Mouse (Mus musculus): ENCODE data around the gene Plekha5. TPM values are rescaled to one million over a fixed set of nuclear protein-coding genes. Genes with fewer than 3 reads are reported as not detected.

Plekha5 gene
- polyA plus RNA-seq, 1 experiment from 2014 or later: 26.1 TPM

GRCm38 (mm10) chr6:140546095-140546494 is 122.2 kb downstream of the Plekha5 start:
- H3K4me1 ChIP-seq (ENCODE audit: control insufficient read depth in 2 of 2, insufficient read depth in 2 of 2, low read length in 2 of 2): peaks cover 22 to 37% of the 10 kb centered on the region in 2 experiments
- H3K9ac ChIP-seq (ENCODE audit: low read length): peak overlapping the region; percentile 57
- no peaks in the 10 kb centered on the region for H3K9me3 ChIP-seq (ENCODE audit: control insufficient read depth, low read length)
- H3K27me3 ChIP-seq (ENCODE audit: control insufficient read depth, insufficient read depth, low read length): no peaks in the 10 kb centered on the region
- WGBS: 61% methylated on average over 8 of the region's 8 CpGs
- peak overlapping the region in 1 of 2 experiments; percentile 12; a peak in 1 of 4 replicates for H3K4me3 ChIP-seq (ENCODE audit: control insufficient read depth in 1 of 2, insufficient read depth in 1 of 2, low read depth in 1 of 2, low read length in 2 of 2)
- peak; percentile 27; the same call in 1 of the 2 replicates for ATAC-seq (ENCODE audit: insufficient number of reproducible peaks, insufficient read depth, low FRiP score, low read depth)
- peaks cover 31% of the 10 kb centered on the region for H3K36me3 ChIP-seq (ENCODE audit: control insufficient read depth, insufficient read depth, low read length)
- H3K27ac ChIP-seq (replicated peaks in 1 of 2; ENCODE audit: control insufficient read depth in 1 of 2, insufficient read depth in 1 of 2, low read depth in 2 of 2, low read length in 2 of 2): peak overlapping the region; percentile 42 to 82
- H3K4me2 ChIP-seq (ENCODE audit: low read length): peak overlapping the region; percentile 55

GRCm38 (mm10) chr6:140546648-140547201 is 122.9 kb downstream of the Plekha5 start:
- H3K4me1 ChIP-seq (ENCODE audit: control insufficient read depth in 2 of 2, insufficient read depth in 2 of 2, low read length in 2 of 2): peaks cover 22 to 37% of the 10 kb centered on the region in 2 experiments
- no peak for ATAC-seq (ENCODE audit: insufficient number of reproducible peaks, insufficient read depth, low FRiP score, low read depth)
- H3K9me3 ChIP-seq (ENCODE audit: control insufficient read depth, low read length): no peaks in the 10 kb centered on the region
- H3K4me2 ChIP-seq (ENCODE audit: low read length): peak overlapping the region; percentile 55
- H3K36me3 ChIP-seq (ENCODE audit: control insufficient read depth, insufficient read depth, low read length): peaks cover 37% of the 10 kb centered on the region
- H3K27me3 ChIP-seq (ENCODE audit: control insufficient read depth, insufficient read depth, low read length): no peaks in the 10 kb centered on the region
- peak overlapping the region in 1 of 2 experiments; percentile 12; a peak in 2 of 4 replicates for H3K4me3 ChIP-seq (ENCODE audit: control insufficient read depth in 1 of 2, insufficient read depth in 1 of 2, low read depth in 1 of 2, low read length in 2 of 2)
- peak overlapping the region; percentile 57 for H3K9ac ChIP-seq (ENCODE audit: low read length)
- 8% methylated on average over 12 of the region's 12 CpGs for WGBS
- H3K27ac ChIP-seq (replicated peaks in 1 of 2; ENCODE audit: control insufficient read depth in 1 of 2, insufficient read depth in 1 of 2, low read depth in 2 of 2, low read length in 2 of 2): peak overlapping the region; percentile 42 to 82

- peak overlapping the region; percentile 42 to 82; a peak in 3 of 4 replicates for H3K27ac ChIP-seq (replicated peaks in 1 of 2; ENCODE audit: control insufficient read depth in 1 of 2, insufficient read depth in 1 of 2, low read depth in 2 of 2, low read length in 2 of 2)
- H3K36me3 ChIP-seq (ENCODE audit: control insufficient read depth, insufficient read depth, low read length): peaks cover 44% of the 10 kb centered on the region
- H3K27me3 ChIP-seq (ENCODE audit: control insufficient read depth, insufficient read depth, low read length): no peaks in the 10 kb centered on the region
- 45% methylated on average over 11 of the region's 11 CpGs for WGBS
- peak overlapping the region; percentile 55 for H3K4me2 ChIP-seq (ENCODE audit: low read length)
- no peak for ATAC-seq (ENCODE audit: insufficient number of reproducible peaks, insufficient read depth, low FRiP score, low read depth)
- H3K9ac ChIP-seq (ENCODE audit: low read length): peak overlapping the region; percentile 57
- H3K4me3 ChIP-seq (ENCODE audit: control insufficient read depth in 1 of 2, insufficient read depth in 1 of 2, low read depth in 1 of 2, low read length in 2 of 2): no peak overlapping the region
- peaks cover 22 to 37% of the 10 kb centered on the region in 2 experiments for H3K4me1 ChIP-seq (ENCODE audit: control insufficient read depth in 2 of 2, insufficient read depth in 2 of 2, low read length in 2 of 2)
- no peaks in the 10 kb centered on the region for H3K9me3 ChIP-seq (ENCODE audit: control insufficient read depth, low read length)
Observed at GRCm38 (mm10) chr6:140547203-140547944, 123.5 kb downstream of the Plekha5 start.

DNA sequence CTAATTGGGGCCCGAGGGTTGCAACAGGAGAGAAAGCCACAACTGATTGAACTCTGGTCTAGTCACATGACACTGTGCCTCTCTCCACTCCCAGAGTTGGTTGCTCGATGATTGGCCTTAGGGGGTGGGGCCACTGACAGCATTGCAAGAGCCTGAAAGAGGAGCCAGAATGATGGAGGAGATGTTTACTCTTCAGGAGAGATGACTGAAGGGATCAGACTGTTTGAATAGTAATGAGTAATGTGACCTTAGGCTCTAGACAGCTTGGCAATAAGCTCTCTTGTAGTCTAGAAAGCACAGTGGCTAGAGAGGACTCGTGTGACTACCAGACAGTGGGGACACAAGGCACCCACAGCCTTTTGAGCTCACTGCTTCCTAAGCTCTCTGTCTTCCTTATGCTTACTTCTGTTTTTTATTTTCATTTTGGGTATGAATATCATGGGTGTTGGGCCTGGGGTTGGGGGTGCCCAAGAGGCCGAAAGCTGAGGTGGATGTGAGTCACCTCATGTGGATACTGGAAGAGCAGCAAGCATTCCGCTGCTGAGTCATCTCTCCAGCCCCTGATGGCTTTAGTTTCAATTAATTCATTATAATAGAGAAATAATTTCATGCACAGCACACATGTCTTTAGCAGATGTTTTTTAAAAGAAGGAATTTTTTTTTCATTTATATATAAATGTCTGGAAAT is 124.4 kb downstream of the Plekha5 start:
- Histone ChIP-seq H3K36me3 (ENCODE audit: control insufficient read depth, insufficient read depth, low read length) (peaks cover 48% of the 10 kb centered on the region), H3K4me2 (ENCODE audit: low read length) (no peak overlapping the region), H3K9ac (ENCODE audit: low read length) (no peak overlapping the region), H3K9me3 (ENCODE audit: control insufficient read depth, low read length) (no peaks in the 10 kb centered on the region), H3K4me3 (ENCODE audit: control insufficient read depth in 1 of 2, insufficient read depth in 1 of 2, low read depth in 1 of 2, low read length in 2 of 2) (no peak overlapping the region), H3K27me3 (ENCODE audit: control insufficient read depth, insufficient read depth, low read length) (no peaks in the 10 kb centered on the region), H3K4me1 (ENCODE audit: control insufficient read depth in 2 of 2, insufficient read depth in 2 of 2, low read length in 2 of 2) (peaks cover 20 to 30% of the 10 kb centered on the region in 2 experiments), H3K27ac (replicated peaks in 1 of 2; ENCODE audit: control insufficient read depth in 1 of 2, insufficient read depth in 1 of 2, low read depth in 2 of 2, low read length in 2 of 2) (0 out of 4 replicates have a peak overlapping the region, but pooled peaks of 1 of the 2 experiments have one; percentile 82)
- ATAC-seq (ENCODE audit: insufficient number of reproducible peaks, insufficient read depth, low FRiP score, low read depth): no peak
- WGBS: 61% methylated on average over 5 of the region's 5 CpGs

DNA sequence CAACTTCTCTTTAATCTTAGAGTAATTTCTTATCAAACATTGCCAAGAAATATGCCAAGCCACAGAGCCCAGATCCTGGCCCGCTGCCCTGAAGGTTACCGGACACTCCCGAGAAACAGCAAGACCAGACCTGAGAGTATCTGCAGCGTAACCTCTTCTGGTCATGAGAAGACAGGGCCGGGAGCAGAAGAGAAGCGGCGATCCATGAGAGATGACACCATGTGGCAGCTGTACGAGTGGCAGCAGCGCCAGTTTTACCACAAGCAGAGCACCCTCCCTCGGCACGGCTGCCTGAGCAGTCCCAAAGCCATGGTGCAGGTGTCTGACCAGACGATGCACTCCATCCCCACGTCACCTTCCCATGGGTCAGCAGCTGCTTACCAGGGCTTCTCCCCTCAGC is 126.9 kb downstream of the Plekha5 start:
- no peak overlapping the region for H3K4me3 ChIP-seq (ENCODE audit: control insufficient read depth in 1 of 2, insufficient read depth in 1 of 2, low read depth in 1 of 2, low read length in 2 of 2)
- H3K36me3 ChIP-seq (ENCODE audit: control insufficient read depth, insufficient read depth, low read length): peaks cover 37% of the 10 kb centered on the region
- H3K4me2 ChIP-seq (ENCODE audit: low read length): no peak overlapping the region
- no peak overlapping the region for H3K9ac ChIP-seq (ENCODE audit: low read length)
- H3K27ac ChIP-seq (replicated peaks in 1 of 2; ENCODE audit: control insufficient read depth in 1 of 2, insufficient read depth in 1 of 2, low read depth in 2 of 2, low read length in 2 of 2): no peak overlapping the region
- no peaks in the 10 kb centered on the region for H3K9me3 ChIP-seq (ENCODE audit: control insufficient read depth, low read length)
- WGBS: 92% methylated on average over 13 of the region's 13 CpGs
- no peak for ATAC-seq (ENCODE audit: insufficient number of reproducible peaks, insufficient read depth, low FRiP score, low read depth)
- H3K4me1 ChIP-seq (ENCODE audit: control insufficient read depth in 2 of 2, insufficient read depth in 2 of 2, low read length in 2 of 2): peaks cover 18 to 26% of the 10 kb centered on the region in 2 experiments
- no peaks in the 10 kb centered on the region for H3K27me3 ChIP-seq (ENCODE audit: control insufficient read depth, insufficient read depth, low read length)

GRCm38 (mm10) chr6:140554261-140554660 is 130.4 kb downstream of the Plekha5 start:
- H3K9me3 ChIP-seq (ENCODE audit: control insufficient read depth, low read length): no peaks in the 10 kb centered on the region
- no peaks in the 10 kb centered on the region for H3K4me1 ChIP-seq (ENCODE audit: control insufficient read depth in 2 of 2, insufficient read depth in 2 of 2, low read length in 2 of 2)
- H3K27ac ChIP-seq (replicated peaks in 1 of 2; ENCODE audit: control insufficient read depth in 1 of 2, insufficient read depth in 1 of 2, low read depth in 2 of 2, low read length in 2 of 2): no peak overlapping the region
- WGBS: 56% methylated on average over 4 of the region's 4 CpGs
- peaks cover 37% of the 10 kb centered on the region for H3K36me3 ChIP-seq (ENCODE audit: control insufficient read depth, insufficient read depth, low read length)
- no peak for ATAC-seq (ENCODE audit: insufficient number of reproducible peaks, insufficient read depth, low FRiP score, low read depth)
- H3K4me3 ChIP-seq (ENCODE audit: control insufficient read depth in 1 of 2, insufficient read depth in 1 of 2, low read depth in 1 of 2, low read length in 2 of 2): no peak overlapping the region
- H3K9ac ChIP-seq (ENCODE audit: low read length): no peak overlapping the region
- H3K27me3 ChIP-seq (ENCODE audit: control insufficient read depth, insufficient read depth, low read length): no peaks in the 10 kb centered on the region
- no peak overlapping the region for H3K4me2 ChIP-seq (ENCODE audit: low read length)

DNA sequence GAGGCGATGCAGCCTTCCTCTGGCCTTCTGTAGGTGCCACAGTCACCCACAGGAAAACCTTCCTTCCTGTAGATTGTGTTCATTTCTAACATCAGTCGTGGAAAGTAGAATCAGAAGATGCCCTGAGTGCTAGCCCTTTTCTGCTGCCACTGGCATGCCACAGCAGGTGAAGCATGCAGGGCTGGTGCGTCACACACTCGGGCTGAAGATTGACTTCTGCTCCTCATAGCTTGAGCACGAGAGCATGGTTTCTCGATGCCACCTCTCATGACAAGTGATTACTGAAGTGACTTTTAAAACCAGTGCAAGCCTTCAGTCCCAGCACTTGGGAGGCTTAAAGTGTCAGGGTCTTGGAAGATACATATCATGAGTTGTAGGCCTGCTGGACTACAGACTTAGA is 135.6 kb downstream of the Plekha5 start:
- Histone ChIP-seq H3K4me1 (ENCODE audit: control insufficient read depth in 2 of 2, insufficient read depth in 2 of 2, low read length in 2 of 2) (no peaks in the 10 kb centered on the region), H3K9me3 (ENCODE audit: control insufficient read depth, low read length) (no peaks in the 10 kb centered on the region), H3K27ac (replicated peaks in 1 of 2; ENCODE audit: control insufficient read depth in 1 of 2, insufficient read depth in 1 of 2, low read depth in 2 of 2, low read length in 2 of 2) (no peak overlapping the region), H3K9ac (ENCODE audit: low read length) (no peak overlapping the region), H3K36me3 (ENCODE audit: control insufficient read depth, insufficient read depth, low read length) (peaks cover 9% of the 10 kb centered on the region; the same call in 1 of the 2 replicates), H3K4me3 (ENCODE audit: control insufficient read depth in 1 of 2, insufficient read depth in 1 of 2, low read depth in 1 of 2, low read length in 2 of 2) (no peak overlapping the region), H3K27me3 (ENCODE audit: control insufficient read depth, insufficient read depth, low read length) (no peaks in the 10 kb centered on the region), H3K4me2 (ENCODE audit: low read length) (no peak overlapping the region)
- no peak for ATAC-seq (ENCODE audit: insufficient number of reproducible peaks, insufficient read depth, low FRiP score, low read depth)
- 60% methylated on average over 6 of the region's 6 CpGs for WGBS
